Mouse (Mus musculus) midbrain, embryonic 14.5 days (tissue): ENCODE measurements around the gene Nudt5. TPM values are rescaled to one million over a fixed set of nuclear protein-coding genes. Genes with fewer than 3 reads are reported as not detected.

ENCODE experiments used
- ATAC-seq: fragments of 200-750 bp; cut with Nextera tagmentation; 2 replicates; pipeline ENCODE4 v1.8.0; 2017; ENCODE audit warnings: moderate number of reproducible peaks, moderate library complexity; ENCODE audit not compliant: low FRiP score, low TSS enrichment
- DNase-seq: peaks from one replicate; pipeline ENCODE4 v3.0.0-alpha.2; 2015
- H3K27ac ChIP-seq: fragments of 300-500 bp; sonication (generic); replicated peaks from 2 replicates; pipeline ENCODE4 v1.5.1; 2014; ENCODE audit warnings: mild to moderate bottlenecking, low read depth, low read length, moderate library complexity
- H3K27me3 ChIP-seq: fragments of 300-500 bp; sonication (generic); 2 replicates; pipeline ENCODE4 v1.6.1; 2014; ENCODE audit warnings: low read length, control low read depth, mixed read lengths; ENCODE audit not compliant: control insufficient read depth, insufficient read depth
- H3K36me3 ChIP-seq: fragments of 300-500 bp; sonication (generic); 2 replicates; pipeline ENCODE4 v1.6.1; 2014; ENCODE audit warnings: low read length, control low read depth; ENCODE audit not compliant: control insufficient read depth, insufficient read depth
- H3K4me1 ChIP-seq: fragments of 300-500 bp; sonication (generic); 2 replicates; pipeline ENCODE4 v1.6.1; 2014; ENCODE audit warnings: mild to moderate bottlenecking, antibody characterized with exemption, low read length, control low read depth; ENCODE audit not compliant: control insufficient read depth, insufficient read depth
- H3K4me2 ChIP-seq: fragments of 300-500 bp; sonication (generic); 2 replicates; pipeline ENCODE4 v1.6.1; 2014; ENCODE audit warnings: mild to moderate bottlenecking, low read length, moderate library complexity
- H3K4me3 ChIP-seq: fragments of 300-500 bp; sonication (generic); replicated peaks from 2 replicates; pipeline ENCODE4 v1.5.1; 2014; ENCODE audit warnings: low read depth, low read length
- H3K9ac ChIP-seq: fragments of 300-500 bp; sonication (generic); replicated peaks from 2 replicates; pipeline ENCODE4 v1.6.1; 2014; ENCODE audit warnings: mild to moderate bottlenecking, low read length, moderate library complexity
- H3K9me3 ChIP-seq: fragments of 300-500 bp; sonication (generic); 2 replicates; pipeline ENCODE4 v1.6.1; 2016; ENCODE audit warnings: low read length, control low read depth, mixed read lengths; ENCODE audit not compliant: control insufficient read depth
- WGBS: fragments of 180-500 bp; shearing (Covaris S2); extraction: QIAGEN DNeasy Blood & Tissue Kit; methylation state at CpG from one replicate; pipeline ENCODE4 v1.1.7; 2014; 5-methylcytosine and 5-hydroxymethylcytosine counted together
- polyA plus RNA-seq: library from polyadenylated mRNA; unstranded; fragments of >200 nt; fragmentation: Nextera tagmentation; extraction: Ambion mirVana; gene quantifications from 2 replicates; pipeline ENCODE4 v1.2.1, GENCODE M21; 2014

Nudt5 gene
- polyA plus RNA-seq, 1 experiment from 2014 or later, result 26.6 TPM

DNA sequence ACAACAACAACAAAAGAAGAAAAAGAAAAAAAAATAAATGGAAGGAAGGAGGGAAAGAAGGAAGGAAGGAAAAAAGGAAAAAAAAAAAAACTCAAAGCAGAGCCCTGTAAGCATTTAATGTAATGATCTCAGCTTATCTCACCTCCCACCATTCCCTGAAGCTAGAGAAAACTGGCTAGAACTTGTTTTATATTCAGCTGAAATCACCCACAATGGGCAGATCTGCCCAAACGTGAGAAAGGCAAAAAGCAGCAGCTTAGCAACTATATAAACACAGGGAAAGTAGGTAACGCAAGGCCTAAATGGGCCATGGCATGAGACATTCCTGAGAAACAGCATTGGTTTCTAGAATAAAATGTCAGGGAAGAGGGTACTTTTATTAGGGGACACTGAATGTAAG, 44.6 kb downstream of the Nudt5 start:
- Histone ChIP-seq H3K4me1 (no peaks in the 10 kb centered on the region; the same call in 1 of the 2 replicates), H3K36me3 (peaks cover 59% of the 10 kb centered on the region), H3K27ac (no peak overlapping the region), H3K27me3 (no peaks in the 10 kb centered on the region), H3K9me3 (no peaks in the 10 kb centered on the region), H3K9ac (no peak overlapping the region), H3K4me3 (no peak overlapping the region), H3K4me2 (no peak overlapping the region)
- ATAC-seq (no peak), DNase-seq (no peak)
- WGBS, result 67% methylated on average over 2 of the region's 2 CpGs

DNA sequence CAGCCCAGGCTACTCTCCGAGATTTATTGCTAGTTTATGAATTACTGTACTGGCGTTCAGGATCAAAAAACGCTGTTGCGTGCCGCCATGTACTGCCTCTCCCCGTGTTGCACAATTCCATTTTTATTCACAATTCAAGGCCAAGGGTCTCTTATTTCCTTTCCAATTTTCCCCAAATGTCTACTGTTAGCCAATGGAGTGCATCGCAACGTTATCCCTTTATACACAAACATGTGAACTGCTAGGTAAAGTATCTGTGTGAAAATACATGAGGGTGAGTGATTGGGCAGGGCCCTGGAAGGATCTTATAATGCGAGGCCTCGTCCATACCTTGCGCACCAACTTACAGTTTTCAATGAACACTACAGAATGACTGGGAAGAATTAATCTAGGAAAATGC, 49.5 kb downstream of the Nudt5 start:
- no peaks in the 10 kb centered on the region for H3K9me3 ChIP-seq
- peak overlapping the region; percentile 64 for H3K4me2 ChIP-seq
- DNase-seq (peak; percentile 29), ATAC-seq (no peak)
- H3K27me3 ChIP-seq, result no peaks in the 10 kb centered on the region
- H3K4me3 ChIP-seq, result peak overlapping the region; percentile 81
- H3K4me1 ChIP-seq, result no peaks in the 10 kb centered on the region; the same call in 1 of the 2 replicates
- H3K27ac ChIP-seq, result no peak overlapping the region
- peaks cover 34% of the 10 kb centered on the region for H3K36me3 ChIP-seq
- H3K9ac ChIP-seq, result 0 out of 2 replicates have a peak overlapping the region, but pooled peaks have one; percentile 84
- 47% methylated on average over 11 of the region's 11 CpGs for WGBS

DNA sequence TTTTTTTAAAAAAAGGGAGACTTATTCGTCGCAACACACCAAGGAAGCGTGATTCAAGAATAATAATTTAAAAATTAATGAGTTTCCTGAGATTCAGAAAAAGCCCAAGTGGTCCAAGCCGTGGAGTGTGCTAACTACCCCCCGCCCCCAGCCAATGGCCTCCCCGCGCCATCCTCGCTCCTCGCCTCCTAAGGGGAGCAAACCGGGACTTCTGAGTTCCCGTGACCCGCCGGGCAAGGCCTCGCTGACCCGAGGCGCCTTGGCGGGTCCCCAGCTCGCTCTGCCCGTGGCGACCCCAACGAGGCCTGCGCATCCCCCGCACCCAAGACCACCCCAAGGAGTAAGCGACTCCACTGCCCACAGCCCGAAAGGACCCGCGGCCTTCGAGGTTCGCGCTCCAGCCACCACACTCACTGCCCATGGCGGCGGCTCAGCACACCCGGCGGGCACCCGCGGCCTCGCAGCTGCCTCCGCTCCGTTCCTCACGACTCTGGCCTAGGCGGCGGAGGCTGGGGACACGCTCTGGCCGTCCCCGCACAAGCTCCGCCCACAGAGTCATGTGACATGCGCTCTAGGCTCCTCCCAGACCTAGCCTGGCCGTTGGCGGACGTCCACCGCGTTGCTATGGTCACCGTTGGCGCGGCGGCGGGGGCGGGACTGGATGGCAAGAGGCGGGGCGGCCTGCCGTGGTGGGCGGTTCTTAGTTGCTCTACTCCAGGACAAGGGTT, 50.2 kb downstream of the Nudt5 start, which contains the start of gene Sec61a2:
TSS of gene Sec61a2 (minus strand) at position 590 of the 728 bp plus-strand sequence.
- Histone ChIP-seq H3K27me3 (no peaks in the 10 kb centered on the region), H3K4me2 (peak within 1 kb of the TSS; percentile 64), H3K4me1 (no peaks in the 10 kb centered on the region; the same call in 1 of the 2 replicates), H3K4me3 (peak within 1 kb of the TSS; percentile 81), H3K36me3 (peaks cover 32% of the 10 kb centered on the region), H3K9me3 (no peaks in the 10 kb centered on the region), H3K27ac (peak within 1 kb of the TSS; percentile 82), H3K9ac (peak within 1 kb of the TSS; percentile 84)
- ATAC-seq (peak; percentile 100), DNase-seq (peak; percentile 99)
- under 1% methylated on average over 62 of the region's 62 CpGs for WGBS

DNA sequence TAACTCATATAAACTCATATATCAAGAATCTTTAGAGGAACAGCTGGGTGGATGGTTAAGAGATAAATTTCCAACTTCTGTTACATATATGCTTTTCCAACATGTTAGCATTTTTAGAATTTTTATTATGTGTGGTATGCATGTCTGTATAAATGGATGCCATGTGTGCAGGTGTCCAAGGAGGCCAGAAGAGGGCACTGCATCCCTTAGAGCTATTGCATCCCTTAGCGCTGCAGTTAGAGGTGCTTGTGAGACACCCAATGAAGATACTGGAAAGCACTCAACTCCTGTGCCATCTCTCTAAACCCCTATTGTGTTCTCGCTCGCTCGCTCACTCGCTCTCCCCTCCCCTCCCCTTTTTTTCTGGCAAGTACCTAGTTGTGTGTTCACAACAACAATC, 55.3 kb downstream of the Nudt5 start:
- Histone ChIP-seq H3K27ac (no peak overlapping the region), H3K9me3 (no peaks in the 10 kb centered on the region), H3K36me3 (peaks cover 19% of the 10 kb centered on the region; the same call in 1 of the 2 replicates), H3K4me3 (no peak overlapping the region), H3K27me3 (no peaks in the 10 kb centered on the region), H3K9ac (no peak overlapping the region), H3K4me1 (no peaks in the 10 kb centered on the region), H3K4me2 (no peak overlapping the region)
- ATAC-seq (no peak), DNase-seq (peak; percentile 49)
- WGBS, result 52% methylated on average over 5 of the region's 5 CpGs

DNA sequence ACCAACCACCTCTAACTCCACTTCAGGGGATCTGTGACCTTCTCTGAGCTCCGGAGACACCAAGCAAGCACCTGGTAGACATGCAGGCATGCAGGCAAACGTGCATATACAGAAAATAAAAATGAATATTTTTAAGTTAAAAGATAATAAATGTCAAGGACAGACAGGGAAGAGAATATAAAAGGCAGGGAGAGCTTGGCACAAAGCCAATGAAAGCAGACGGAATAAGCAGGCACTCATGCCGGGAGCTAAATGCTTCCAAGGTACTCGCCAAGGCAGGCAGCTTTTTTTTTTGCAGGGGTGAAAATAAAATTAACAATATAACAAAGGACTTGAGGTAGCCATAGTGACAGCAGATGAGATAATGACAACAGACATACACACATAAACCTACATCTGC, 61.3 kb downstream of the Nudt5 start:
- Histone ChIP-seq H3K27ac (no peak overlapping the region), H3K4me2 (no peak overlapping the region), H3K27me3 (no peaks in the 10 kb centered on the region), H3K9me3 (no peaks in the 10 kb centered on the region), H3K4me3 (no peak overlapping the region), H3K36me3 (peaks cover 16% of the 10 kb centered on the region), H3K9ac (no peak overlapping the region), H3K4me1 (no peaks in the 10 kb centered on the region)
- DNase-seq (peak; percentile 55), ATAC-seq (no peak)
- 48% methylated on average over 5 of the region's 5 CpGs for WGBS

DNA sequence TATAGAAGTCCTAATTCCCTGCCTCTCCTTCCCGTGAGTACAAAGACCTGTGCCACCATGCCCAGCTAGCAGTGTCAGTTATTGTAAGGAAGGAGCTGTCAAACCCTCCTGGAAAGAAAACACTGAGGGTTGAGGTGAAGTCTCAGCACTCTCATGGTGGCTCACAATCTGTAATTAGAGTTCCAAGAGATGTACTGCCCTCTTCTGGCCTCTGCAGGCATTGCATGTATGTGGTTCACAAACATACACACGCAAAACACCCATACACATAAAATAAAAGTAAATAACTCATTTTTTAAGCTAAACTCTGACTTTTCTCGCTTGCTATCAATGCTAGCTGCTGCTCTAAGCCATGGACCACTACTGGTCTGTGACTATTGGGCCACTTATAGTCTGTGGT, 61.8 kb downstream of the Nudt5 start:
- Histone ChIP-seq H3K9me3 (no peaks in the 10 kb centered on the region), H3K27me3 (no peaks in the 10 kb centered on the region), H3K4me1 (no peaks in the 10 kb centered on the region), H3K27ac (no peak overlapping the region), H3K4me3 (no peak overlapping the region), H3K36me3 (peaks cover 15% of the 10 kb centered on the region), H3K4me2 (no peak overlapping the region), H3K9ac (no peak overlapping the region)
- peak; percentile 67 for DNase-seq
- 48% methylated on average over 3 of the region's 3 CpGs for WGBS
- ATAC-seq, result no peak

DNA sequence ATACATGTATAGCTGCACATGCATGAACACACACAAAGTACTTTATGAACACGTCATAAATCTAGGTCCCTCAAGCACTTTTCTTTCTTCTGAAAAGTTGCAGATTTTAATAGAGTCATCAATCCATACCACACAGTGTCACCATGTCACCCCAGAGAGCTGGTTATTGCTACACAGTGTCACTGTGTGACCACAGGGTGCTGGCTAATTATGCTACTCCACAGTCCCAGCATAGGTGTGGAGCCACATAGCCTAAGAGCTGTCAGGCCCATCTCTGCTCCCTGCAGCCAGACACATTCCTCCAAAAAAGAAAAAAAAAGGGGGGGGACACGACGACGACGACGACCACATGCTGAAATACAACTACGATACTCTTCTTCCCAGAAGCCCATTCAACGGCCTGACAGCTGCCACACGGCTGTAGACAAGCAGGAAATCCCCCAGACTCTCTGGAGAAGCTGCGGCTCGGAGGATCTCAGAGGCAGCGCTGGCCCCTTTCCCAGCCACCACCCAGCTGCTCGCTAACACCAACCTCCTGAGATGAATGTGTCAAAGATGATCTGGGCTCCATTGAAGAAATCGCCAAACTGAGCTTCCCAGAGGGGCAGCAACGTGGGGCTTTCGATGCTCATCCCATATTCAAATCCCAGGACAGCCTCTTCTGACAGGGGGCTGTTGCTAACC, 66.6 kb downstream of the Nudt5 start:
- H3K4me2 ChIP-seq, result no peak overlapping the region
- DNase-seq (peak; percentile 49), ATAC-seq (no peak; the same call in 1 of the 2 replicates)
- no peak overlapping the region for H3K4me3 ChIP-seq
- no peak overlapping the region for H3K9ac ChIP-seq
- no peaks in the 10 kb centered on the region for H3K9me3 ChIP-seq
- no peaks in the 10 kb centered on the region for H3K27me3 ChIP-seq
- no peaks in the 10 kb centered on the region for H3K4me1 ChIP-seq
- WGBS, result 42% methylated on average over 16 of the region's 16 CpGs
- peaks cover 14% of the 10 kb centered on the region for H3K36me3 ChIP-seq
- H3K27ac ChIP-seq, result no peak overlapping the region
